Mouse (Mus musculus): ENCODE measurements around the gene Ctbp2.
A peak's percentile ranks its signal among the peaks of the same experiment; 100 is the strongest.
"Not testable (repeated sequence)": the region's sequence is repeated elsewhere in the genome, so short reads cannot be mapped to it uniquely, and the experiment has no call there.

Gene Ctbp2

GRCm38 (mm10) chr7:133120221-133120751 lies 3.9 kb downstream of the Ctbp2 start:
- no peak for DNase-seq (ENCODE audit: low spot score in 2 of 2)

- no peak for DNase-seq (ENCODE audit: low spot score in 2 of 2)
Observed at GRCm38 (mm10) chr7:133117815-133118214, 6.3 kb downstream of the Ctbp2 start.

GRCm38 (mm10) chr7:133116542-133116941 lies 7.6 kb downstream of the Ctbp2 start:
- DNase-seq (ENCODE audit: low spot score in 2 of 2), result no peak

- DNase-seq (ENCODE audit: low spot score in 2 of 2), result no peak
Observed at GRCm38 (mm10) chr7:133115886-133116285, 8.3 kb downstream of the Ctbp2 start.

- DNase-seq (ENCODE audit: low spot score in 2 of 2), result peak in 1 of 2 experiments; percentile 23
Observed at GRCm38 (mm10) chr7:133114847-133115470, 9.2 kb downstream of the Ctbp2 start.

- DNase-seq (ENCODE audit: low spot score in 2 of 2), result no peak
Observed at GRCm38 (mm10) chr7:133113185-133113895, 10.8 kb downstream of the Ctbp2 start.

- no peak for DNase-seq (ENCODE audit: low spot score in 2 of 2)
Observed at GRCm38 (mm10) chr7:133112351-133112831, 11.8 kb downstream of the Ctbp2 start.

GRCm38 (mm10) chr7:133109442-133109841 lies 14.7 kb downstream of the Ctbp2 start:
- DNase-seq (ENCODE audit: low spot score in 2 of 2), result no peak

- DNase-seq (ENCODE audit: low spot score in 2 of 2), result peak; percentile 14 to 27
Observed at GRCm38 (mm10) chr7:133108695-133109094, 15.5 kb downstream of the Ctbp2 start.

GRCm38 (mm10) chr7:133102578-133102977 lies 21.6 kb downstream of the Ctbp2 start:
- DNase-seq (ENCODE audit: low spot score in 2 of 2), result no peak

GRCm38 (mm10) chr7:133101070-133101469 lies 23.1 kb downstream of the Ctbp2 start:
- DNase-seq (ENCODE audit: low spot score in 2 of 2), result no peak

- DNase-seq (ENCODE audit: low spot score in 2 of 2), result no peak
Observed at GRCm38 (mm10) chr7:133100178-133100577, 24.0 kb downstream of the Ctbp2 start.

GRCm38 (mm10) chr7:133099266-133099665 lies 24.9 kb downstream of the Ctbp2 start:
- no peak for DNase-seq (ENCODE audit: low spot score in 2 of 2)

- no peak for DNase-seq (ENCODE audit: low spot score in 2 of 2)
Observed at GRCm38 (mm10) chr7:133098118-133098793, 25.9 kb downstream of the Ctbp2 start.

GRCm38 (mm10) chr7:133095610-133096009 lies 28.5 kb downstream of the Ctbp2 start:
- DNase-seq (ENCODE audit: low spot score in 2 of 2), result not testable (repeated sequence)

GRCm38 (mm10) chr7:133094711-133095495 lies 29.3 kb downstream of the Ctbp2 start:
- no peak for DNase-seq (ENCODE audit: low spot score in 2 of 2)

GRCm38 (mm10) chr7:133094161-133094560 lies 30.0 kb downstream of the Ctbp2 start:
- no peak for DNase-seq (ENCODE audit: low spot score in 2 of 2)

- no peak for DNase-seq (ENCODE audit: low spot score in 2 of 2)
Observed at GRCm38 (mm10) chr7:133093731-133094130, 30.4 kb downstream of the Ctbp2 start.

GRCm38 (mm10) chr7:133090641-133091040 lies 33.5 kb downstream of the Ctbp2 start:
- no peak for DNase-seq (ENCODE audit: low spot score in 2 of 2)

- no peak for DNase-seq (ENCODE audit: low spot score in 2 of 2)
Observed at GRCm38 (mm10) chr7:133089621-133090260, 34.4 kb downstream of the Ctbp2 start.

GRCm38 (mm10) chr7:133088830-133089261 lies 35.3 kb downstream of the Ctbp2 start:
- DNase-seq (ENCODE audit: low spot score in 2 of 2), result no peak

All from spleen, postnatal 36 days (tissue).